Mouse (Mus musculus): Measurements from ENCODE around the gene Ldhc. TPM values are rescaled to one million over a fixed set of nuclear protein-coding genes. Genes with fewer than 3 reads are reported as not detected.
"Not testable (repeated sequence)": the region's sequence is repeated elsewhere in the genome, so short reads cannot be mapped to it uniquely, and the experiment has no call there.

Ldhc gene
- polyA plus RNA-seq, 1 experiment from 2014 or later = not detected

DNA sequence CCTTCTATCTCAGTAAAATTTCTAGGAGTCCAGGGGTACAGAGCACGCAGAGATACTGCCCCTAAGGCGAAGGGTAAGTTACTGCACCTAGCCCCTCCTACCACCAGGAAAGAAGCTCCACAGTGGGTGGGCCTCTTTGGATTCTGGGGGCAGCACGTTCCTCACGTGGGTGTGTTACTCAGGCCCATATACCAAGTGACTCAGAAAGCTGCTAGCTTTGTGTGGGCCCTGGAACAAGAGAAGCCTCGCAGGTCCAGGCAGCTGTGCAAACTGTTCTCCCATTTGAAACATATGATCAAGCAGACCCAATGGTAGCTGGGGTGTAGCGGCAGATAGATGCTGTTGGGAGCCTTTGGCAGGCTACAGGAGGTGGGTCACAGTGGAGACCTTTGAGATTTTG lies 2.0 kb upstream of the Ldhc start:
- WGBS = 58% methylated on average over 6 of the region's 6 CpGs
- H3K9ac ChIP-seq = no peak overlapping the region
- no peak for ATAC-seq (ENCODE audit: insufficient number of reproducible peaks, low FRiP score)
- no peak overlapping the region for H3K4me3 ChIP-seq
- no peaks in the 10 kb centered on the region for H3K27me3 ChIP-seq (replicated peaks)
- H3K27ac ChIP-seq (ENCODE audit: poor library complexity, severe bottlenecking) = no peak overlapping the region
- H3K9me3 ChIP-seq (replicated peaks) = no peaks in the 10 kb centered on the region
- H3K36me3 ChIP-seq = peaks cover 27% of the 10 kb centered on the region
- H3K4me2 ChIP-seq = no peak overlapping the region
- no peaks in the 10 kb centered on the region for H3K4me1 ChIP-seq (replicated peaks)

DNA sequence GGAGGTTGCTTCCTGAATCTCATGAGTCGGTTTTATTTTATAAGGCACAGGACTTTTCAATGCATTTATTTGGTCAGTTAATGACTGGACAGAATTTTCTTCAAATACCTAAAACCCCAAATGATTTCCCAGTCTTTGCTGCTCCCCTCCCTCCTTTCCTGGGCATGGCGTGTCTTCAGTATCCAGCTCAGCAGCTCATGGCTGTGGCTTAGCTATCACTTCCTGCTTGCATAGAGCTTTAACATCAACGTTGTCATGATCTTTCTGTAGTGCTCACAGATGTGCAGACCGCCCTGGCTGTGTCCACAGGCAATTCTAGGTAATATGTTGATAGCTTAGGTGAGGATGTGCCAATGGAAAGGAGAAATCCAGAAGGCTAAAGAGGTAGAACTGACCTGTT lies 11.0 kb downstream of the Ldhc start:
- H3K9ac ChIP-seq = no peak overlapping the region
- H3K4me1 ChIP-seq (replicated peaks) = no peaks in the 10 kb centered on the region
- H3K9me3 ChIP-seq (replicated peaks) = no peaks in the 10 kb centered on the region
- no peak overlapping the region for H3K4me2 ChIP-seq
- WGBS = 60% methylated on average over 4 of the region's 4 CpGs
- H3K4me3 ChIP-seq = no peak overlapping the region
- H3K36me3 ChIP-seq = no peaks in the 10 kb centered on the region
- ATAC-seq (ENCODE audit: insufficient number of reproducible peaks, low FRiP score) = no peak
- H3K27ac ChIP-seq (ENCODE audit: poor library complexity, severe bottlenecking) = no peak overlapping the region
- no peaks in the 10 kb centered on the region for H3K27me3 ChIP-seq (replicated peaks)

DNA sequence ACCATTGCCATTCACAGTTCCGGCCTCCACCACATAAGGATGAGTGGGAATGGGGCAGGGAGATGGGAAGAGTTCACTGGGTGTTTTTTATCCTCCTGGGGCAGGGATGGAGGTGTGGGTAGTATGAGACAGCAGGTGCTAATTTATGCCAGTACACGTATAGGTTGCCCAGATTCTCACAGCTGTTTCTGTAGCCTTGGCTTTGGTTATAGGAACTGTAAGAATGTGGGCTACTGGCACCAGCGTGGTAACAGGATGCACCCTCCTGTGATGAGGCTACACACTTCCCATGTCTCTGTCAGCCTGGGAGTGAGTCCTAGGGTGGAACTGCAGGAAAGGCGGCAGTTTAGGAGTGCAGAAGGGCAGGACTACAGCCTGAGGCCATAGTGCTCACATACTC lies 15.8 kb downstream of the Ldhc start:
- Histone ChIP-seq H3K4me1 (replicated peaks) (no peaks in the 10 kb centered on the region), H3K4me3 (no peak overlapping the region), H3K27me3 (replicated peaks) (no peaks in the 10 kb centered on the region), H3K9ac (no peak overlapping the region), H3K36me3 (no peaks in the 10 kb centered on the region), H3K4me2 (no peak overlapping the region), H3K27ac (ENCODE audit: poor library complexity, severe bottlenecking) (no peak overlapping the region), H3K9me3 (replicated peaks) (no peaks in the 10 kb centered on the region)
- WGBS = 59% methylated on average over 4 of the region's 4 CpGs
- no peak for ATAC-seq (ENCODE audit: insufficient number of reproducible peaks, low FRiP score)

DNA sequence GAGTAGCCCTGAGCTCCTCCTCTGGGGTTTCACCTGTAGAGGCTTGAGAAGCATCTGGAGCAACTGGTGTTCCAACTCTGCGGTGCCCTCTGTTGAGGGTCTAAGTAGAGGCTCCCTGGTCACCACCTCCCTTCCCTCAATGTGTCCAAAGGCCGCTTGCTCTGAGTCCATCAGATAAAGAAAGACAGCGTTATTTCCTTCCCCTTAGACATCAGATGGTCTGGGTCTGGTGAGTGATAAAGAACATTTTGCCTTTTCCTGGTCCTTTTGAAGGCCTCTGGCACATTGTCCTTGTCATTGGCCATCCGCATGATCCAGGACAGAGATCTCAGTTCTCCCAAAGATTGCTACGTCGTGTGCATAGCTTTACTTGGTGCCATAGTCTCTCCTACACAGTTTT lies 16.3 kb downstream of the Ldhc start:
- WGBS = 65% methylated on average over 6 of the region's 6 CpGs
- Histone ChIP-seq H3K9me3 (replicated peaks) (no peaks in the 10 kb centered on the region), H3K9ac (no peak overlapping the region), H3K4me2 (no peak overlapping the region), H3K36me3 (no peaks in the 10 kb centered on the region), H3K27me3 (replicated peaks) (no peaks in the 10 kb centered on the region), H3K4me3 (no peak overlapping the region), H3K4me1 (replicated peaks) (no peaks in the 10 kb centered on the region), H3K27ac (ENCODE audit: poor library complexity, severe bottlenecking) (no peak overlapping the region)
- no peak for ATAC-seq (ENCODE audit: insufficient number of reproducible peaks, low FRiP score)

DNA sequence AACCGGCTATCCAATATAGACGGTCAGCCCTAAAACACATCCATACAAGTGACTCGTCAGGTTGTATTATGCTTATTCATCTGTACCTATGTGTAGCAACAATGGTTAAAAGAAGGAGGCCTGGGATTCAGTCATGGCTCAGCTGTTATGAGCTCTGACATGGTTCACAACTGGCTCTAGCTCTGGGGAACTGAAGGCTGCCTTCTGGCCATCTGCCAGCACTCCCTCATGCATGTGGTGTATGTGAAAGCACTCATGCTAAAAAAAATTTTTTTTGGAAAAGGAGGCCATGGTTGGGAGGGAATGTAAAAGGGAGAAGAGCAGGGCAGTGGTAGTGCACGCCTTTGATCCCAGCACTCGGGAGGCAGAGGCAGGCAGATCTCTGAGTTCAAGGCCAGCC lies 18.8 kb downstream of the Ldhc start:
- Histone ChIP-seq H3K4me1 (replicated peaks) (0 out of 2 replicates have a peak, but pooled peaks cover 3% of the 10 kb centered on the region), H3K4me2 (no peak overlapping the region), H3K27ac (ENCODE audit: poor library complexity, severe bottlenecking) (no peak overlapping the region), H3K4me3 (no peak overlapping the region), H3K36me3 (peaks cover 5% of the 10 kb centered on the region), H3K27me3 (replicated peaks) (no peaks in the 10 kb centered on the region), H3K9ac (no peak overlapping the region), H3K9me3 (replicated peaks) (no peaks in the 10 kb centered on the region)
- 92% methylated on average over 5 of the region's 5 CpGs for WGBS
- no peak for ATAC-seq (ENCODE audit: insufficient number of reproducible peaks, low FRiP score)

DNA sequence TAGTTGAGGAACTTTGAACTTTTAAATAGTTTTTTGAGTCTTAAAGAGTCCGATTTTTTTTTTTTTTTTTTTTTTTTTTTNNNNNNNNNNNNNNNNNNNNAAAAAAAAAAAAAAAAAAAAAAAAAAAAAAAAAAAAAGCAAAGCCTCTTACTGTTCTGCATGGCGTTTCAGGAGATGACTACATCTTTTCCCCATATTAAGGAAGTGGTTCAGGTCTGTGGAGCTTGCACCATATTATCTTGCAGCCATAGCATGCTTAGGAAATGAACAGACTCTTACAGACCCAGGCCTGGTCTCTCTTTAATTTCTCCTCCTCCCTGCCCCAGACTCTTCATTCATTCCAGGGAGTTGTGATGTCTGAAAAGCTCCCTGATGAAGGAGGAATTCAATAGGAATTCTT lies 20.0 kb downstream of the Ldhc start:
- no peak for ATAC-seq (ENCODE audit: insufficient number of reproducible peaks, low FRiP score)
- no peaks in the 10 kb centered on the region for H3K27me3 ChIP-seq (replicated peaks)
- H3K36me3 ChIP-seq = peaks cover 16% of the 10 kb centered on the region
- H3K4me2 ChIP-seq = no peak overlapping the region
- H3K9ac ChIP-seq = no peak overlapping the region
- WGBS = 85% methylated on average over 2 of the region's 2 CpGs
- 0 out of 2 replicates have a peak, but pooled peaks cover 3% of the 10 kb centered on the region for H3K4me1 ChIP-seq (replicated peaks)
- no peak overlapping the region for H3K4me3 ChIP-seq
- no peaks in the 10 kb centered on the region for H3K9me3 ChIP-seq (replicated peaks)
- H3K27ac ChIP-seq (ENCODE audit: poor library complexity, severe bottlenecking) = no peak overlapping the region

DNA sequence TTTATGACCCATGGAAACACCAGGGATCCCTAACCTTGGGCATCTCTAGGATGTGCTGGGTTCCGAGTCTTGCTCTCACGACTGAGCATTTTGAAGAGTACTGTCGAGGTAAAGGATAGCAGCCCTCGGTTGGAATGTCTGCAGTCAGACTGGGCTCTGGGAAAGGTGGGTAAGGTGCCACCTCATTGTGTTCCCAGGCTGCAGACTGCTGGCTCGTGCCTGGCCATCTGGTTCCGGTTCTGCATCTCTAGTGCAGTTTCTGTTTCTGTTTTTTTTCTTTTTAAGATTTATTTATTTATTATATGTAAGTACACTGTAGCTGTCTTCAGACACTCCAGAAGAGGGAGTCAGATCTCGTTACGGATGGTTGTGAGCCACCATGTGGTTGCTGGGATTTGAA lies 20.9 kb downstream of the Ldhc start:
- not testable (repeated sequence) for H3K4me3 ChIP-seq; H3K4me2 ChIP-seq; H3K27ac ChIP-seq (ENCODE audit: poor library complexity, severe bottlenecking); H3K9me3 ChIP-seq (replicated peaks); H3K4me1 ChIP-seq (replicated peaks); H3K27me3 ChIP-seq (replicated peaks); H3K9ac ChIP-seq; ATAC-seq (ENCODE audit: insufficient number of reproducible peaks, low FRiP score)
- 81% methylated on average over 8 of the region's 8 CpGs for WGBS
- peaks cover 26% of the 10 kb centered on the region for H3K36me3 ChIP-seq

DNA sequence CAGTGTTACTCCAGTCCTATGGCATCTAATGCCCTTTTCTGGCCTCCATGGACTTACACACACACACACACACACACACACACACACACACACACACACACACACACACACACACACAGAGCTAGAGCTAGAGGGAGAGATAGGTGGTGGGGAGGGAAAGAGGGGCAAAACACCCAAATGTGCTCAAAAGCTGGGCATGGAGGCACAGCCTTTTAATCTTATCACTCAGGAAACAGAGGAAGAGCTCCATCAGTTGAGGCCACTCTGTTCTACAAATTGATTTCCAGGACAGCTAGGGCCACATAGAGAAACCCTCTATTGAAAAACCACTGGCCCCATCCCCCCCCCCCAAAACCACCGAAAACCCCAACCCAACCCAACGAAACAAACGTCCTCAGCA lies 22.3 kb downstream of the Ldhc start:
- H3K27ac ChIP-seq (ENCODE audit: poor library complexity, severe bottlenecking) = no peak overlapping the region
- WGBS = 71% methylated on average over 3 of the region's 3 CpGs

DNA sequence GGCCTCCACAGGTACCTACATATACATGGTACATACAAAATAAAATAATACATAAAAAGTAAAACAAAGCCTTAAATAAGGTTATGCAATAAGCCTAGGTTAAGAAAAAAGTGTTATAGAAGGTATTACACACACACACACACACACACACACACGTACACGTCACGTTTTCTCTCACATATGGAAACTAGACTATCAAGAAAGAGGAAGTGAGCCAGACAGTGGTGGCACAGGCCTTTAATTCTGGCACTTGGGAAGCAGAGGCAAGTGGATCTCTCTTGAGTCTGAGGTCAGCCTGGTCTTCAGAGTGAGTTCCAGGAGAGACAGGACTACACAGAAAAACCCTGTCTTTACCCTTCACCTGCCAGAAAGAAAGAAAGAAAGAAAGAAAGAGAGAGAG lies 34.5 kb downstream of the Ldhc start:
- Histone ChIP-seq H3K4me2 (no peak overlapping the region), H3K9me3 (replicated peaks) (no peaks in the 10 kb centered on the region), H3K27ac (ENCODE audit: poor library complexity, severe bottlenecking) (no peak overlapping the region), H3K27me3 (replicated peaks) (no peaks in the 10 kb centered on the region), H3K36me3 (peaks cover 84% of the 10 kb centered on the region), H3K4me1 (replicated peaks) (no peaks in the 10 kb centered on the region; the same call in 1 of the 2 replicates), H3K9ac (no peak overlapping the region), H3K4me3 (no peak overlapping the region)
- 77% methylated on average over 3 of the region's 3 CpGs for WGBS
- ATAC-seq (ENCODE audit: insufficient number of reproducible peaks, low FRiP score) = no peak

More for the DNA sequence above, 22.3 kb downstream of the Ldhc start:
- H3K4me1 ChIP-seq (replicated peaks) = 0 out of 2 replicates have a peak, but pooled peaks cover 3% of the 10 kb centered on the region
- H3K4me2 ChIP-seq = no peak overlapping the region
- no peaks in the 10 kb centered on the region for H3K9me3 ChIP-seq (replicated peaks)
- H3K36me3 ChIP-seq = peaks cover 39% of the 10 kb centered on the region
- H3K4me3 ChIP-seq = no peak overlapping the region
- no peak overlapping the region for H3K9ac ChIP-seq
- no peaks in the 10 kb centered on the region for H3K27me3 ChIP-seq (replicated peaks)
- ATAC-seq (ENCODE audit: insufficient number of reproducible peaks, low FRiP score) = no peak

DNA sequence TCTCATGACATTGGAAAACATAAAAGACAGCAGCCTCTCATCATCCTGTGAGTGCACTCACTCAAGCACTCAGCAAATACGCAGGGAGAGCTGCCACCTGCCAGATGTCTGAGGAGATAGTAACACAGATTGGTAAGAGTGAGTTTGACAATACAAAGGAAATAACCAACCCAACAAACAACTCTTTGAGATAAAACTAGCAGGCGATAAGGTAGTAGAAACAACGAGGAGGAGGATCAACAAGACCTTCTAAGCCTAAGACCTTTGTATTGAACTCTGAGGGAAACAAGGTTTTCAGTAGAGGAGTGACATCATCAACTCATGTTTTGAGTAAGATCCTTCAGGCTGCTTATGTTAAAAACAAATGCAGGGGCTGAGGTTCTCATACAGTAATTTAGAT lies 38.3 kb downstream of the Ldhc start:
- Histone ChIP-seq H3K9me3 (replicated peaks) (no peaks in the 10 kb centered on the region), H3K36me3 (peaks cover 68% of the 10 kb centered on the region), H3K4me3 (no peak overlapping the region), H3K27ac (ENCODE audit: poor library complexity, severe bottlenecking) (no peak overlapping the region), H3K4me1 (replicated peaks) (peaks cover 1% of the 10 kb centered on the region; the same call in 1 of the 2 replicates), H3K4me2 (no peak overlapping the region), H3K9ac (no peak overlapping the region), H3K27me3 (replicated peaks) (no peaks in the 10 kb centered on the region)
- no peak for ATAC-seq (ENCODE audit: insufficient number of reproducible peaks, low FRiP score)
- 64% methylated on average over 3 of the region's 3 CpGs for WGBS

DNA sequence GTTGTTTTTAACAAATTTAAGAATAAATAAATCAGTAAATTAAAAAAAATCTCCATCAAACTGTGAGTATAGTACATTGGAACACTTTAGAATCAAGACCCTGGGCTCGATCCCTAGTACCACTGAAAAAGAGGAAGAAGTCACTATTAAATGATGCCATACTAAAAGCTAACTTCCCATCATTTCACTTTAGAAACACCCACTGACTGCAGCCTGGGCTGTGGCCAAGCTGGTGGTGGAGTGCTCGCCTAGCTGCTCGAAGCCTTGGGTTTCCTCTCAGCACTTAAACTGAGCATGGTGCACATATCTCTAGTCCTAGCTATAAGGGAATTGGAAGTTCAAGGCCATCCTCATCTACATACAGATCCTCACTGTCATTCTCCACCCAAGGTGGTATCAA lies 50.2 kb downstream of the Ldhc start:
- Histone ChIP-seq H3K36me3 (peaks cover 72% of the 10 kb centered on the region), H3K27me3 (replicated peaks) (no peaks in the 10 kb centered on the region), H3K9ac (no peak overlapping the region), H3K27ac (ENCODE audit: poor library complexity, severe bottlenecking) (no peak overlapping the region), H3K4me1 (replicated peaks) (peaks cover under 1% of the 10 kb centered on the region; the same call in 1 of the 2 replicates), H3K9me3 (replicated peaks) (no peaks in the 10 kb centered on the region), H3K4me3 (no peak overlapping the region), H3K4me2 (no peak overlapping the region)
- WGBS = 94% methylated on average over 3 of the region's 3 CpGs
- ATAC-seq (ENCODE audit: insufficient number of reproducible peaks, low FRiP score) = no peak

DNA sequence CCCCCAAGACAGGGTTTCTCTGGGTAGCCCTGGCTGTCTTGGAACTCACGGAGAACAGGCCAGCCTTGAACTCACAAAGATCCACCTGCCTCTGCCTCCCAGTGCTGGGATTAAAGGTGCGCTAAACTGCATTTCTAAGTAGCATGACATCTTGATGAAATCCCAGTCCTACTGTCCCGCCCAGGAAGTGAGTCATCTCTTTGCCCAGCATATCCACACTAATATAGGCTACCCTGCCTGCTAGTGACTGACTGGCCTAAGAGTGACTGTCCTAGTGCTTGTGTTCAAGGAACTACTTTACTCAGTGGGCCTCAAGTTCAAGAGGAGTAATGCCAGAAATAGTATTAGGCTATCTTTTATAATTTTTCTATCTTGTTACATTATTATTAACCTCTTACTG lies 55.4 kb downstream of the Ldhc start:
- no peak for ATAC-seq (ENCODE audit: insufficient number of reproducible peaks, low FRiP score)
- H3K36me3 ChIP-seq = peaks cover 33% of the 10 kb centered on the region
- no peak overlapping the region for H3K9ac ChIP-seq
- no peak overlapping the region for H3K4me3 ChIP-seq
- no peaks in the 10 kb centered on the region for H3K27me3 ChIP-seq (replicated peaks)
- no peaks in the 10 kb centered on the region for H3K9me3 ChIP-seq (replicated peaks)
- no peak overlapping the region for H3K4me2 ChIP-seq
- H3K4me1 ChIP-seq (replicated peaks) = peaks cover 28% of the 10 kb centered on the region
- H3K27ac ChIP-seq (ENCODE audit: poor library complexity, severe bottlenecking) = no peak overlapping the region
- 88% methylated on average over 3 of the region's 3 CpGs for WGBS

Data from heart, embryonic 12.5 days (tissue).